Mouse (Mus musculus) spleen, adult 2 months (tissue): Measurements from ENCODE around the gene Rbms3. TPM values are rescaled to one million over a fixed set of nuclear protein-coding genes. Genes with fewer than 3 reads are reported as not detected.

ENCODE experiments used
- DNase-seq, 2 experiments: peaks; one replicate each; pipeline versions ENCODE4 v3.0.0 to v3.0.0-alpha.2; 2012 to 2021; ENCODE audit warnings: low spot score in 2 of 2, low read depth in 1 of 2
- H3K27ac ChIP-seq: fragments of 200-500 bp; 2 replicates; pipeline ENCODE4 v1.5.1; 2012; ENCODE audit warnings: low read length, inconsistent platforms; ENCODE audit not compliant: insufficient read depth
- H3K27me3 ChIP-seq: fragments of 200-500 bp; 2 replicates; pipeline ENCODE4 v1.6.1; 2012; ENCODE audit warnings: mild to moderate bottlenecking, moderate library complexity, low read length, inconsistent platforms; ENCODE audit not compliant: control insufficient read depth, insufficient read depth
- H3K36me3 ChIP-seq: fragments of 200-500 bp; 2 replicates; pipeline ENCODE4 v1.6.1; 2012; ENCODE audit warnings: mild to moderate bottlenecking, low read length, inconsistent platforms; ENCODE audit not compliant: control insufficient read depth, insufficient read depth
- H3K4me1 ChIP-seq: fragments of 200-500 bp; 2 replicates; pipeline ENCODE4 v1.6.1; 2011; ENCODE audit warnings: inconsistent platforms; ENCODE audit not compliant: control insufficient read depth, insufficient read depth, insufficient read length
- H3K4me3 ChIP-seq: fragments of 200-500 bp; 2 replicates; pipeline ENCODE4 v1.5.1; 2011; ENCODE audit warnings: mild to moderate bottlenecking, inconsistent platforms; ENCODE audit not compliant: insufficient read depth, insufficient read length; ENCODE audit errors: extremely low read depth
- CTCF ChIP-seq: fragments of 200-500 bp; IDR thresholded peaks from 2 replicates; pipeline ENCODE4 v1.5.1; 2011; ENCODE audit warnings: mild to moderate bottlenecking, inconsistent platforms; ENCODE audit not compliant: insufficient read depth, insufficient read length, insufficient replicate concordance; ENCODE audit errors: extremely low read depth
- POLR2A ChIP-seq: fragments of 200-500 bp; IDR thresholded peaks from 2 replicates; pipeline ENCODE4 v1.6.1; 2011; ENCODE audit warnings: low read depth, low read length, inconsistent platforms
- WGBS: fragments of 180-500 bp; shearing (Covaris S2); methylation state at CpG from one replicate; pipeline ENCODE4 v1.1.7; 2018; 5-methylcytosine and 5-hydroxymethylcytosine counted together
- polyA plus RNA-seq: library from polyadenylated mRNA; depleted of rRNA; stranded (reverse); fragments of >200 nt; gene quantifications from 2 replicates; pipeline ENCODE4 v1.2.3, GENCODE M21; 2012

The Rbms3 gene
- polyA plus RNA-seq, 1 experiment, result 6.8 TPM

DNA sequence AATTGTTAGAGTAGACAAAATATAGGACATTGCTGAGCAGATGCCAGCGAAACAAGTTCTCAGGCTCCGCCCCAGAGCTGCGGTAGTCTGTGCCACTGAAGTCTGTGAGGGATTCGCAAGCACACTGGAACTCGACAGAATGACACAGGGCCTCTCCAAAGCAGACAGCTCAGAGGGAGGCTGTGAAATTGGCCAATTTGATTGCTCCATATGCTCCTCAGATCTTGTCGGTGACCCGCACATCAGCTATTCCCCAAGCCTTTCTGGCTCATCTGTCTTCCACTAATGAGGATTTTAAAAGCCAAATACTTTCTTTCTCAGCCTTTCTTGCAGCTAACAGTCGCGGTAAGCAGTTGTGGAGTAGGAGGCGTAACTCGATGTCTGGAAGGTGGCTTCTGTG is 120.8 kb downstream of the Rbms3 start:
- no peak for DNase-seq
- H3K4me3 ChIP-seq, result no peak overlapping the region
- H3K4me1 ChIP-seq, result no peaks in the 10 kb centered on the region
- TF ChIP-seq CTCF (no peak), POLR2A (no peak)
- H3K27me3 ChIP-seq, result no peaks in the 10 kb centered on the region
- WGBS, result 90% methylated on average over 11 of the region's 11 CpGs
- H3K27ac ChIP-seq, result no peak overlapping the region
- H3K36me3 ChIP-seq, result no peaks in the 10 kb centered on the region

- no peak overlapping the region for H3K4me3 ChIP-seq
- no peak overlapping the region for H3K27ac ChIP-seq
- DNase-seq, result no peak
- TF ChIP-seq CTCF (no peak), POLR2A (no peak)
- no peaks in the 10 kb centered on the region for H3K4me1 ChIP-seq
- WGBS, result 68% methylated on average over 2 of the region's 2 CpGs
- no peaks in the 10 kb centered on the region for H3K36me3 ChIP-seq
- H3K27me3 ChIP-seq, result no peaks in the 10 kb centered on the region
Observed at GRCm38 (mm10) chr9:117491866-117492265, 137.8 kb downstream of the Rbms3 start.

- WGBS, result 96% methylated on average over 5 of the region's 5 CpGs
Observed at GRCm38 (mm10) chr9:117484396-117484795, 145.3 kb downstream of the Rbms3 start.

DNA sequence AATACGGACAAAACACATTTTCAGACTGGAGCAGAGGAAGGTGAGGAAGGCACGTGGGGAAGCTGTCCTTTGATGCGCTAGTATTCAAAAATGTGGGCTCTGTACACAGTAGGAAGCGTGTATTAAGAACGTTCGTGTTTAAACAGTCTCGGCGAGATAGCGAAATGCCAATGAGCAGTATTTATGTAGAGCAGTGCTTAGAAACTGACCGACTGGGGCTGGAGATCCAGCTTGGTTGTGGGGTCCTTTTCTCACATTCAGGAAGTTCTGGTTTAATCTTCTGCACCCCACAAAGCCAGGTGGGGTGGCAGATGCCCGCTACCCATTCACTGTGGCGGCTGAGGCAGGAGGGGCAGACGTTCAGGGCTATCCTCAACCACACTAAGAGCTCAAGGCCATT is 153.0 kb downstream of the Rbms3 start:
- H3K4me1 ChIP-seq, result no peaks in the 10 kb centered on the region
- H3K4me3 ChIP-seq, result no peak overlapping the region
- DNase-seq, result no peak
- H3K36me3 ChIP-seq, result no peaks in the 10 kb centered on the region
- no peak overlapping the region for H3K27ac ChIP-seq
- TF ChIP-seq CTCF (no peak), POLR2A (no peak)
- WGBS, result 85% methylated on average over 13 of the region's 13 CpGs
- no peaks in the 10 kb centered on the region for H3K27me3 ChIP-seq

More at GRCm38 (mm10) chr9:117484396-117484795, 145.3 kb downstream of the Rbms3 start:
- no peaks in the 10 kb centered on the region for H3K4me1 ChIP-seq
- no peaks in the 10 kb centered on the region for H3K27me3 ChIP-seq
- H3K27ac ChIP-seq, result no peak overlapping the region
- DNase-seq, result no peak
- H3K4me3 ChIP-seq, result no peak overlapping the region
- H3K36me3 ChIP-seq, result no peaks in the 10 kb centered on the region
- TF ChIP-seq POLR2A, result no peak
- no peak for TF ChIP-seq CTCF

DNA sequence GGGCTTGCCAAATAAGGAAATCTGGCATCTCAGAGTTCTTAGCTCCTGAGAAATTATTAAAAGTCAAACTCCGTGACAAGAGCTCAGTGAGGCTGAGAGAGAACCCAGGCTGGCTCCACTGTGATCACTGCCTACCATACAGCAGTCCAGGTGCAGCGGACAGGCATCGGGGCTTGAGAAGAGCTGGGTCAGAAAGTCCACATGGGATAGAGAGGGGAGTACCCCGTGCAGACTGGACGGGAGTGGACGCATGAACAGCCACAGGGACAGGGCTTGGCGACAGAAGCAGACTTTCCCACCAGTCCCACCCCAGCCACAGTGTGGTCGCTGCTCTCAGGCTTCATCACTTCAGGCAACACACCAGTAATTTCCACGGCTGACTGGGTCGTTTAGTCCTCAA is 176.9 kb downstream of the Rbms3 start:
- 29% methylated on average over 10 of the region's 10 CpGs for WGBS
- DNase-seq, result no peak
- TF ChIP-seq CTCF (no peak), POLR2A (no peak)
- no peaks in the 10 kb centered on the region for H3K4me1 ChIP-seq
- no peak overlapping the region for H3K4me3 ChIP-seq
- no peaks in the 10 kb centered on the region for H3K36me3 ChIP-seq
- no peak overlapping the region for H3K27ac ChIP-seq
- H3K27me3 ChIP-seq, result no peaks in the 10 kb centered on the region

- Histone ChIP-seq H3K36me3 (no peaks in the 10 kb centered on the region), H3K4me3 (no peak overlapping the region), H3K27me3 (no peaks in the 10 kb centered on the region), H3K4me1 (no peaks in the 10 kb centered on the region), H3K27ac (no peak overlapping the region)
- no peak for DNase-seq
- WGBS, result 87% methylated on average over 7 of the region's 7 CpGs
- TF ChIP-seq POLR2A (no peak), CTCF (no peak)
Observed at GRCm38 (mm10) chr9:117442611-117443010, 187.1 kb downstream of the Rbms3 start.

- no peaks in the 10 kb centered on the region for H3K4me1 ChIP-seq
- no peaks in the 10 kb centered on the region for H3K36me3 ChIP-seq
- no peak overlapping the region for H3K4me3 ChIP-seq
- no peak overlapping the region for H3K27ac ChIP-seq
- 73% methylated on average over 2 of the region's 2 CpGs for WGBS
- TF ChIP-seq CTCF, result no peak
- TF ChIP-seq POLR2A, result no peak
- DNase-seq, result no peak
- H3K27me3 ChIP-seq, result no peaks in the 10 kb centered on the region
Observed at GRCm38 (mm10) chr9:117435856-117436255, 193.9 kb downstream of the Rbms3 start.
